Mouse (Mus musculus) kidney, postnatal 0 days (tissue): ENCODE data around the gene Zar1. TPM values are rescaled to one million over a fixed set of nuclear protein-coding genes. Genes with fewer than 3 reads are reported as not detected.
A peak's percentile ranks its signal among the peaks of the same experiment; 100 is the strongest.

Experiments
- ATAC-seq: fragments of 200-750 bp; cut with Nextera tagmentation; replicated peaks from 2 replicates; pipeline ENCODE4 v1.8.0; 2017; ENCODE audit warnings: low read depth, moderate number of reproducible peaks, moderate TSS enrichment, moderate library complexity; ENCODE audit not compliant: low FRiP score
- DNase-seq: peaks from one replicate; pipeline ENCODE4 v3.0.0-alpha.2; 2016; ENCODE audit warnings: low spot score
- H3K27ac ChIP-seq: fragments of 300-500 bp; sonication (generic); 2 replicates; pipeline ENCODE4 v1.5.1; 2014; ENCODE audit warnings: mild to moderate bottlenecking
- H3K27me3 ChIP-seq: fragments of 300-500 bp; sonication (generic); 2 replicates; pipeline ENCODE4 v1.6.1; 2014; ENCODE audit warnings: low read length, mixed read lengths; ENCODE audit not compliant: insufficient read depth
- H3K36me3 ChIP-seq: fragments of 300-500 bp; sonication (generic); 2 replicates; pipeline ENCODE4 v1.6.1; 2014; ENCODE audit warnings: low read length, mixed read lengths; ENCODE audit not compliant: insufficient read depth
- H3K4me1 ChIP-seq: fragments of 300-500 bp; sonication (generic); replicated peaks from 2 replicates; pipeline ENCODE4 v1.6.1; 2014; ENCODE audit warnings: antibody characterized with exemption, low read length, mixed read lengths; ENCODE audit not compliant: insufficient read depth
- H3K4me2 ChIP-seq: fragments of 300-500 bp; sonication (generic); 2 replicates; pipeline ENCODE4 v1.6.1; 2014; ENCODE audit warnings: mild to moderate bottlenecking, low read length, moderate library complexity, mixed read lengths
- H3K4me3 ChIP-seq: fragments of 300-500 bp; sonication (generic); replicated peaks from 2 replicates; pipeline ENCODE4 v1.5.1; 2014; ENCODE audit warnings: low read depth, low read length
- H3K9ac ChIP-seq: fragments of 300-500 bp; sonication (generic); 2 replicates; pipeline ENCODE4 v1.6.1; 2014; ENCODE audit warnings: low read depth, low read length
- H3K9me3 ChIP-seq: fragments of 300-500 bp; sonication (generic); replicated peaks from 2 replicates; pipeline ENCODE4 v1.6.1; 2016; ENCODE audit warnings: low read length, inconsistent platforms, mixed read lengths
- CTCF ChIP-seq: IDR thresholded peaks from 2 replicates; pipeline ENCODE4 v1.5.1; 2016; ENCODE audit warnings: antibody characterized with exemption, low read depth, mild to moderate bottlenecking, moderate library complexity
- WGBS: fragments of 180-500 bp; shearing (Covaris S2); extraction: QIAGEN DNeasy Blood & Tissue Kit; methylation state at CpG from one replicate; pipeline ENCODE4 v1.1.7; 2014; 5-methylcytosine and 5-hydroxymethylcytosine counted together
- polyA plus RNA-seq: library from polyadenylated mRNA; unstranded; fragments of >200 nt; fragmentation: Nextera tagmentation; extraction: Ambion mirVana; gene quantifications from 2 replicates; pipeline ENCODE4 v1.2.1, GENCODE M21; 2015

Zar1 gene
- polyA plus RNA-seq, 1 experiment from 2014 or later = 1.1 TPM

- no peaks in the 10 kb centered on the region for H3K9me3 ChIP-seq
- WGBS = 1% methylated on average over 42 of the region's 42 CpGs
- DNase-seq = peak; percentile 99
- peak; percentile 97 for ATAC-seq
- peak within 1 kb of the TSS; percentile 84 for H3K4me3 ChIP-seq
- peaks cover 4% of the 10 kb centered on the region; the same call in 1 of the 2 replicates for H3K36me3 ChIP-seq
- peak within 1 kb of the TSS; percentile 98 for H3K4me2 ChIP-seq
- H3K4me1 ChIP-seq = 0 out of 2 replicates have a peak, but pooled peaks cover 4% of the 10 kb centered on the region
- no peaks in the 10 kb centered on the region for H3K27me3 ChIP-seq
- H3K27ac ChIP-seq = peak within 1 kb of the TSS; percentile 60
- peak within 1 kb of the TSS; percentile 91 for H3K9ac ChIP-seq
- no peak for TF ChIP-seq CTCF
Observed at GRCm38 (mm10) chr5:72559544-72560049, 21.5 kb downstream of the Zar1 start, which contains the start of gene Nfxl1. Gene Nfxl1, minus strand, starts transcription at chr5:72559684.

- WGBS = 1% methylated on average over 57 of the region's 57 CpGs
- Histone ChIP-seq H3K9me3 (no peaks in the 10 kb centered on the region), H3K4me3 (peak overlapping the region; percentile 84), H3K27ac (peak overlapping the region; percentile 60), H3K27me3 (no peaks in the 10 kb centered on the region), H3K4me2 (peak overlapping the region; percentile 98), H3K4me1 (0 out of 2 replicates have a peak, but pooled peaks cover 4% of the 10 kb centered on the region), H3K36me3 (peaks cover 4% of the 10 kb centered on the region; the same call in 1 of the 2 replicates), H3K9ac (peak overlapping the region; percentile 91)
- DNase-seq = peak; percentile 37
- no peak for TF ChIP-seq CTCF
- ATAC-seq = peak; percentile 61
Observed at GRCm38 (mm10) chr5:72558716-72559526, 22.1 kb downstream of the Zar1 start.

GRCm38 (mm10) chr5:72556245-72556644 lies 24.8 kb downstream of the Zar1 start:
- TF ChIP-seq CTCF = no peak
- Histone ChIP-seq H3K9me3 (no peaks in the 10 kb centered on the region), H3K4me1 (0 out of 2 replicates have a peak, but pooled peaks cover 4% of the 10 kb centered on the region), H3K4me2 (no peak overlapping the region), H3K4me3 (no peak overlapping the region), H3K27ac (no peak overlapping the region), H3K36me3 (peaks cover 10% of the 10 kb centered on the region), H3K9ac (no peak overlapping the region), H3K27me3 (no peaks in the 10 kb centered on the region)
- DNase-seq (no peak), ATAC-seq (no peak)
- 56% methylated on average over 3 of the region's 3 CpGs for WGBS

- DNase-seq = no peak
- Histone ChIP-seq H3K36me3 (peaks cover 10% of the 10 kb centered on the region), H3K4me1 (no peaks in the 10 kb centered on the region), H3K4me2 (no peak overlapping the region), H3K9me3 (no peaks in the 10 kb centered on the region), H3K4me3 (no peak overlapping the region), H3K9ac (no peak overlapping the region), H3K27ac (no peak overlapping the region), H3K27me3 (no peaks in the 10 kb centered on the region)
- 91% methylated on average over 3 of the region's 3 CpGs for WGBS
- no peak for ATAC-seq
- no peak for TF ChIP-seq CTCF
Observed at GRCm38 (mm10) chr5:72551209-72551608, 29.8 kb downstream of the Zar1 start.

GRCm38 (mm10) chr5:72528896-72529295 lies 52.2 kb downstream of the Zar1 start:
- no peak overlapping the region for H3K27ac ChIP-seq
- DNase-seq = no peak
- H3K4me2 ChIP-seq = no peak overlapping the region
- ATAC-seq = no peak
- H3K9ac ChIP-seq = no peak overlapping the region
- WGBS = 96% methylated on average over 3 of the region's 3 CpGs
- no peaks in the 10 kb centered on the region for H3K9me3 ChIP-seq
- H3K27me3 ChIP-seq = no peaks in the 10 kb centered on the region
- no peaks in the 10 kb centered on the region for H3K4me1 ChIP-seq
- H3K4me3 ChIP-seq = no peak overlapping the region
- peaks cover 27% of the 10 kb centered on the region for H3K36me3 ChIP-seq
- no peak for TF ChIP-seq CTCF

Other genes starting within 250 kb of the Zar1 start
- 14.2 and 14.3 TPM in 2 replicates for gene Corin, start 76.8 kb downstream of the Zar1 start, polyA plus RNA-seq
- 15.6 and 18.4 TPM in 2 replicates for gene Nfxl1, start 21.6 kb downstream of the Zar1 start, polyA plus RNA-seq
- gene Gm5868, start 6.3 kb upstream of the Zar1 start, polyA plus RNA-seq = 1.8 and 2.0 TPM in 2 replicates
- gene Cnga1, start 63.0 kb upstream of the Zar1 start, polyA plus RNA-seq = 0.07 TPM in 1 of 2 replicates, not detected in the other
- 8.2 and 12.1 TPM in 2 replicates for gene Nipal1, start 66.5 kb upstream of the Zar1 start, polyA plus RNA-seq
- gene Txk, start 171.5 kb upstream of the Zar1 start, polyA plus RNA-seq = 0.45 and 0.78 TPM in 2 replicates